Mouse (Mus musculus): ENCODE results near the gene Asic2. TPM values are rescaled to one million over a fixed set of nuclear protein-coding genes. Genes with fewer than 3 reads are reported as not detected.

The Asic2 gene
- polyA plus RNA-seq, 1 experiment = 0.08 TPM

GRCm38 (mm10) chr11:81940988-81941387 lies 27.3 kb downstream of the Asic2 start:
- no peaks in the 10 kb centered on the region for H3K36me3 ChIP-seq (ENCODE audit: control insufficient read depth, insufficient read depth, low read length)
- H3K27me3 ChIP-seq (ENCODE audit: control insufficient read depth, insufficient read depth, low read length) = no peaks in the 10 kb centered on the region
- H3K27ac ChIP-seq (ENCODE audit: control insufficient read depth, insufficient read depth, low read length) = no peak overlapping the region
- WGBS = 15% methylated on average over 1 of the region's 1 CpGs
- H3K4me1 ChIP-seq (replicated peaks; ENCODE audit: control insufficient read depth, insufficient read depth, low read length) = no peaks in the 10 kb centered on the region
- no peak for DNase-seq
- no peak overlapping the region for H3K4me3 ChIP-seq (ENCODE audit: control insufficient read depth, insufficient read depth, low read length)
- TF ChIP-seq CTCF (IDR thresholded peaks at IDR 0.05; ENCODE audit: borderline replicate concordance, control insufficient read depth, extremely low read depth, insufficient read depth, low read length, poor library complexity) = no peak
- TF ChIP-seq POLR2A (IDR thresholded peaks at IDR 0.05; ENCODE audit: control insufficient read depth, extremely low read depth, insufficient read depth, low read length, poor library complexity) = no peak

- DNase-seq = no peak
- Histone ChIP-seq H3K36me3 (ENCODE audit: control insufficient read depth, insufficient read depth, low read length) (no peaks in the 10 kb centered on the region), H3K27ac (ENCODE audit: control insufficient read depth, insufficient read depth, low read length) (no peak overlapping the region), H3K27me3 (ENCODE audit: control insufficient read depth, insufficient read depth, low read length) (no peaks in the 10 kb centered on the region), H3K4me3 (ENCODE audit: control insufficient read depth, insufficient read depth, low read length) (no peak overlapping the region), H3K4me1 (replicated peaks; ENCODE audit: control insufficient read depth, insufficient read depth, low read length) (no peaks in the 10 kb centered on the region)
- 91% methylated on average over 1 of the region's 1 CpGs for WGBS
- no peak for TF ChIP-seq POLR2A (IDR thresholded peaks at IDR 0.05; ENCODE audit: control insufficient read depth, extremely low read depth, insufficient read depth, low read length, poor library complexity)
- TF ChIP-seq CTCF (IDR thresholded peaks at IDR 0.05; ENCODE audit: borderline replicate concordance, control insufficient read depth, extremely low read depth, insufficient read depth, low read length, poor library complexity) = no peak
Measured at GRCm38 (mm10) chr11:81937516-81937915, 30.7 kb downstream of the Asic2 start.

- no peak overlapping the region for H3K4me3 ChIP-seq (ENCODE audit: control insufficient read depth, insufficient read depth, low read length)
- H3K27ac ChIP-seq (ENCODE audit: control insufficient read depth, insufficient read depth, low read length) = no peak overlapping the region
- H3K36me3 ChIP-seq (ENCODE audit: control insufficient read depth, insufficient read depth, low read length) = no peaks in the 10 kb centered on the region
- no peaks in the 10 kb centered on the region for H3K27me3 ChIP-seq (ENCODE audit: control insufficient read depth, insufficient read depth, low read length)
- DNase-seq = no peak
- TF ChIP-seq POLR2A (IDR thresholded peaks at IDR 0.05; ENCODE audit: control insufficient read depth, extremely low read depth, insufficient read depth, low read length, poor library complexity) (no peak), CTCF (IDR thresholded peaks at IDR 0.05; ENCODE audit: borderline replicate concordance, control insufficient read depth, extremely low read depth, insufficient read depth, low read length, poor library complexity) (no peak)
- H3K4me1 ChIP-seq (replicated peaks; ENCODE audit: control insufficient read depth, insufficient read depth, low read length) = no peaks in the 10 kb centered on the region
Measured at GRCm38 (mm10) chr11:81926393-81926792, 41.9 kb downstream of the Asic2 start.

GRCm38 (mm10) chr11:81923626-81924025 lies 44.6 kb downstream of the Asic2 start:
- Histone ChIP-seq H3K27ac (ENCODE audit: control insufficient read depth, insufficient read depth, low read length) (no peak overlapping the region), H3K27me3 (ENCODE audit: control insufficient read depth, insufficient read depth, low read length) (no peaks in the 10 kb centered on the region), H3K36me3 (ENCODE audit: control insufficient read depth, insufficient read depth, low read length) (no peaks in the 10 kb centered on the region), H3K4me3 (ENCODE audit: control insufficient read depth, insufficient read depth, low read length) (no peak overlapping the region), H3K4me1 (replicated peaks; ENCODE audit: control insufficient read depth, insufficient read depth, low read length) (no peaks in the 10 kb centered on the region)
- 85% methylated on average over 4 of the region's 4 CpGs for WGBS
- TF ChIP-seq CTCF (IDR thresholded peaks at IDR 0.05; ENCODE audit: borderline replicate concordance, control insufficient read depth, extremely low read depth, insufficient read depth, low read length, poor library complexity) (no peak), POLR2A (IDR thresholded peaks at IDR 0.05; ENCODE audit: control insufficient read depth, extremely low read depth, insufficient read depth, low read length, poor library complexity) (no peak)
- DNase-seq = no peak

- Histone ChIP-seq H3K27me3 (ENCODE audit: control insufficient read depth, insufficient read depth, low read length) (no peaks in the 10 kb centered on the region), H3K4me3 (ENCODE audit: control insufficient read depth, insufficient read depth, low read length) (no peak overlapping the region), H3K27ac (ENCODE audit: control insufficient read depth, insufficient read depth, low read length) (no peak overlapping the region), H3K4me1 (replicated peaks; ENCODE audit: control insufficient read depth, insufficient read depth, low read length) (no peaks in the 10 kb centered on the region), H3K36me3 (ENCODE audit: control insufficient read depth, insufficient read depth, low read length) (no peaks in the 10 kb centered on the region)
- TF ChIP-seq POLR2A (IDR thresholded peaks at IDR 0.05; ENCODE audit: control insufficient read depth, extremely low read depth, insufficient read depth, low read length, poor library complexity) = no peak
- no peak for TF ChIP-seq CTCF (IDR thresholded peaks at IDR 0.05; ENCODE audit: borderline replicate concordance, control insufficient read depth, extremely low read depth, insufficient read depth, low read length, poor library complexity)
- WGBS = 7% methylated on average over 2 of the region's 2 CpGs
- peak; percentile 2 for DNase-seq
Measured at GRCm38 (mm10) chr11:81923096-81923495, 45.2 kb downstream of the Asic2 start.

GRCm38 (mm10) chr11:81915501-81915900 lies 52.8 kb downstream of the Asic2 start:
- no peak for TF ChIP-seq CTCF (IDR thresholded peaks at IDR 0.05; ENCODE audit: borderline replicate concordance, control insufficient read depth, extremely low read depth, insufficient read depth, low read length, poor library complexity)
- TF ChIP-seq POLR2A (IDR thresholded peaks at IDR 0.05; ENCODE audit: control insufficient read depth, extremely low read depth, insufficient read depth, low read length, poor library complexity) = no peak
- H3K4me1 ChIP-seq (replicated peaks; ENCODE audit: control insufficient read depth, insufficient read depth, low read length) = no peaks in the 10 kb centered on the region
- H3K4me3 ChIP-seq (ENCODE audit: control insufficient read depth, insufficient read depth, low read length) = no peak overlapping the region
- DNase-seq = no peak
- H3K27me3 ChIP-seq (ENCODE audit: control insufficient read depth, insufficient read depth, low read length) = no peaks in the 10 kb centered on the region
- 96% methylated on average over 6 of the region's 6 CpGs for WGBS
- no peaks in the 10 kb centered on the region for H3K36me3 ChIP-seq (ENCODE audit: control insufficient read depth, insufficient read depth, low read length)
- no peak overlapping the region for H3K27ac ChIP-seq (ENCODE audit: control insufficient read depth, insufficient read depth, low read length)

- H3K27ac ChIP-seq (ENCODE audit: control insufficient read depth, insufficient read depth, low read length) = no peak overlapping the region
Measured at GRCm38 (mm10) chr11:81913071-81913470, 55.2 kb downstream of the Asic2 start.

More at GRCm38 (mm10) chr11:81913071-81913470, 55.2 kb downstream of the Asic2 start:
- Histone ChIP-seq H3K4me1 (replicated peaks; ENCODE audit: control insufficient read depth, insufficient read depth, low read length) (no peaks in the 10 kb centered on the region; the same call in 1 of the 2 replicates), H3K27me3 (ENCODE audit: control insufficient read depth, insufficient read depth, low read length) (no peaks in the 10 kb centered on the region), H3K36me3 (ENCODE audit: control insufficient read depth, insufficient read depth, low read length) (no peaks in the 10 kb centered on the region), H3K4me3 (ENCODE audit: control insufficient read depth, insufficient read depth, low read length) (no peak overlapping the region)
- WGBS = 37% methylated on average over 4 of the region's 4 CpGs
- no peak for DNase-seq
- no peak for TF ChIP-seq CTCF (IDR thresholded peaks at IDR 0.05; ENCODE audit: borderline replicate concordance, control insufficient read depth, extremely low read depth, insufficient read depth, low read length, poor library complexity)
- no peak for TF ChIP-seq POLR2A (IDR thresholded peaks at IDR 0.05; ENCODE audit: control insufficient read depth, extremely low read depth, insufficient read depth, low read length, poor library complexity)
